ENCODE assay signal across 9 mouse cellular contexts in the genomic region with DNA sequence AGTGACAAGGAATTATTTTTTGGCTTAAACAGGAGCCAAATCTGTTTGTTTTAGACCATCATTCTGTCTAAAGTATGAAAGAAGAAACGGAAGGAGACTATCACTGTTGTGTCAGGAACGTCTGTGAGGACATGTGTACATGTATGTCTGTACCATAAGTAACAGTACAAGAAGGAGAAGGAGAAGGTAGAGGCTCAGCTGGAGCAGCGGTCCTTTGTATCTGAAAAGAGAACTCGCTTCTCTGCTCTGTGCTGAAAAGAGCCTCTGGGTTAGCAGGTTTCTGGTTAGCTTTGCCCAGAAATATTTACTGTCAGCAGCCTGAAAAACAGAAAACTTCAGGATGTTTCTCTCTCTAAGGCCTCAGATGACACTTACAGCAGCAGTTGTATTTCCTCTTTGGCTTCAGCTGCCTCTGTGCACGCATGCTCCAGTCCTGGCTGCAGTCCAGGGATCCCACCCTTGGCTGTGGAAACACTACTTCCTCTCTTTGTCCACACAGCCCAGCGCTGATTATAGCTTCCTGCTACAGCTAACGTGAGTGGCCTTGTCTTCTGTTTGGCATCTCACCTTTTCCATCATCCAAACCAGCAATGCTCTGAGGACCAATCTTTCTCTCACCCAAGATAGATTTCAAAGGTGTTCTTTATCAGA.
DNase-seq lines count a peak whose midpoint lies in the region; ATAC-seq lines count a peak whose summit lies in the region.
"Had no signal": no experiment of that assay in that cellular context is flagged by ENCODE, and none has a peak within 500 bp of the region (broad histone marks: within the 10 kb centered on the region; RNA-seq: fewer than 3 reads in every experiment).

No protein-coding gene starts in this region.

- H3K9ac ChIP-seq in hindbrain, embryonic 13.5 days, result no peak overlapping the region
- no peak overlapping the region for H3K9ac ChIP-seq in hindbrain, embryonic 12.5 days
- no peak overlapping the region for H3K9ac ChIP-seq in heart, embryonic 15.5 days

- H3K27ac ChIP-seq in hindbrain, embryonic 13.5 days, result 0 out of 2 replicates have a peak overlapping the region, but pooled peaks have one; percentile 1
- no peak overlapping the region for H3K27ac ChIP-seq in hindbrain, embryonic 12.5 days
- H3K27ac ChIP-seq in heart, embryonic 15.5 days, result peak overlapping the region; percentile 64

- H3K4me2 ChIP-seq in hindbrain, embryonic 13.5 days, result no peak overlapping the region
- H3K4me2 ChIP-seq in hindbrain, embryonic 12.5 days (replicated peaks), result no peak overlapping the region
- no peak overlapping the region for H3K4me2 ChIP-seq in heart, embryonic 15.5 days

- ATAC-seq in hindbrain, embryonic 13.5 days (ENCODE audit: low FRiP score), result no peak
- ATAC-seq in hindbrain, embryonic 12.5 days (ENCODE audit: low FRiP score), result no peak
- peak; percentile 80 for ATAC-seq in heart, embryonic 15.5 days (replicated peaks; ENCODE audit: insufficient number of reproducible peaks, insufficient read depth, low FRiP score, low read depth)
- ATAC-seq: Patski had no signal

- H3K27me3 ChIP-seq in hindbrain, embryonic 13.5 days, result no peaks in the 10 kb centered on the region
- H3K27me3 ChIP-seq in hindbrain, embryonic 12.5 days, result no peaks in the 10 kb centered on the region
- no peaks in the 10 kb centered on the region for H3K27me3 ChIP-seq in heart, embryonic 15.5 days
- H3K27me3 ChIP-seq: Patski had no signal

- DNase-seq in c-Kit-positive CD71-positive TER-119-positive erythroid progenitor cells, embryonic 14.5 days (ENCODE audit: low spot score), result peak; percentile 3
- DNase-seq in large intestine, adult 2 months (ENCODE audit: low read depth, low spot score), result peak; percentile 38
- peak; percentile 97 for DNase-seq in lung, postnatal 10 days
- peak; percentile 11 to 32 for DNase-seq in spleen, postnatal 14 days (ENCODE audit: low spot score in 2 of 2)
- no peak for DNase-seq in cerebellum, adult 9-11 months

- H3K4me3 ChIP-seq in hindbrain, embryonic 13.5 days, result no peak overlapping the region
- H3K4me3 ChIP-seq in hindbrain, embryonic 12.5 days, result no peak overlapping the region
- H3K4me3 ChIP-seq in heart, embryonic 15.5 days, result no peak overlapping the region

- 65% methylated on average over 7 of the region's 7 CpGs for WGBS in hindbrain, embryonic 13.5 days
- 71% methylated on average over 7 of the region's 7 CpGs for whole genome bisulfite sequencing in hindbrain, embryonic 12.5 days
- 26% methylated on average over 7 of the region's 7 CpGs for WGBS in heart, embryonic 15.5 days
- WGBS in large intestine, adult 2 months, result 19% methylated on average over 7 of the region's 7 CpGs

- H3K9me3 ChIP-seq in hindbrain, embryonic 13.5 days, result no peaks in the 10 kb centered on the region
- H3K9me3 ChIP-seq in hindbrain, embryonic 12.5 days (replicated peaks), result no peaks in the 10 kb centered on the region
- no peaks in the 10 kb centered on the region for H3K9me3 ChIP-seq in heart, embryonic 15.5 days (replicated peaks)

- no peaks in the 10 kb centered on the region for H3K36me3 ChIP-seq in hindbrain, embryonic 13.5 days
- no peaks in the 10 kb centered on the region for H3K36me3 ChIP-seq in hindbrain, embryonic 12.5 days
- H3K36me3 ChIP-seq in heart, embryonic 15.5 days, result no peaks in the 10 kb centered on the region

- H3K4me1 ChIP-seq in hindbrain, embryonic 13.5 days (replicated peaks), result no peaks in the 10 kb centered on the region
- H3K4me1 ChIP-seq in hindbrain, embryonic 12.5 days, result peaks cover 3% of the 10 kb centered on the region; the same call in 1 of the 2 replicates
- peaks cover 21% of the 10 kb centered on the region for H3K4me1 ChIP-seq in heart, embryonic 15.5 days (replicated peaks)
